Mouse (Mus musculus) limb, embryonic 15.5 days (tissue): Measurements from ENCODE around the gene Nfya. TPM values are rescaled to one million over a fixed set of nuclear protein-coding genes. Genes with fewer than 3 reads are reported as not detected.
A peak's percentile ranks its signal among the peaks of the same experiment; 100 is the strongest.

Experiments used
- ATAC-seq: fragments of 200-750 bp; cut with Nextera tagmentation; 2 replicates; pipeline ENCODE4 v1.8.0; 2017; ENCODE audit warnings: low read depth, moderate TSS enrichment; ENCODE audit not compliant: insufficient number of reproducible peaks, low FRiP score, low TSS enrichment
- H3K27ac ChIP-seq: fragments of 300-500 bp; sonication (generic); 2 replicates; pipeline ENCODE4 v1.5.1; 2015; ENCODE audit warnings: moderate library complexity, mild to moderate bottlenecking, inconsistent platforms
- H3K27me3 ChIP-seq: fragments of 300-500 bp; sonication (generic); 2 replicates; pipeline ENCODE4 v1.6.1; 2015; ENCODE audit warnings: inconsistent platforms
- H3K36me3 ChIP-seq: fragments of 300-500 bp; sonication (generic); 2 replicates; pipeline ENCODE4 v1.6.1; 2015; ENCODE audit warnings: inconsistent platforms
- H3K4me1 ChIP-seq: fragments of 300-500 bp; sonication (generic); 2 replicates; pipeline ENCODE4 v1.6.1; 2015; ENCODE audit warnings: inconsistent platforms
- H3K4me2 ChIP-seq: fragments of 300-500 bp; sonication (generic); 2 replicates; pipeline ENCODE4 v1.6.1; 2015; ENCODE audit warnings: mild to moderate bottlenecking, inconsistent platforms
- H3K4me3 ChIP-seq: fragments of 300-500 bp; sonication (generic); 2 replicates; pipeline ENCODE4 v1.5.1; 2015; ENCODE audit warnings: mild to moderate bottlenecking, inconsistent platforms
- H3K9ac ChIP-seq: fragments of 300-500 bp; sonication (generic); 2 replicates; pipeline ENCODE4 v1.6.1; 2015; ENCODE audit warnings: inconsistent platforms
- H3K9me3 ChIP-seq: fragments of 300-500 bp; sonication (generic); 2 replicates; pipeline ENCODE4 v1.6.1; 2016; ENCODE audit warnings: inconsistent platforms
- WGBS: fragments of 180-500 bp; shearing (Covaris S2); methylation state at CpG from one replicate; pipeline ENCODE4 v1.1.7; 2015; 5-methylcytosine and 5-hydroxymethylcytosine counted together
- polyA plus RNA-seq: library from polyadenylated mRNA; unstranded; fragments of >200 nt; fragmentation: Nextera tagmentation; extraction: Ambion mirVana; gene quantifications from 2 replicates; pipeline ENCODE4 v1.2.1, GENCODE M21; 2015

Nfya gene
- polyA plus RNA-seq, 1 experiment from 2014 or later: 13.9 TPM

- ATAC-seq: 0 out of 2 replicates have a peak, but pooled peaks have one; percentile 2
- under 1% methylated on average over 46 of the region's 47 CpGs for WGBS
- H3K4me1 ChIP-seq: peaks cover 23% of the 10 kb centered on the region
- H3K4me3 ChIP-seq: peak overlapping the region; percentile 87
- peak overlapping the region; percentile 100 for H3K27ac ChIP-seq
- peak overlapping the region; percentile 60 for H3K4me2 ChIP-seq
- H3K27me3 ChIP-seq: no peaks in the 10 kb centered on the region
- peaks cover 10% of the 10 kb centered on the region; the same call in 1 of the 2 replicates for H3K36me3 ChIP-seq
- H3K9ac ChIP-seq: peak overlapping the region; percentile 99
- H3K9me3 ChIP-seq: no peaks in the 10 kb centered on the region
Observed at GRCm38 (mm10) chr17:48408526-48409291, 997 bp downstream of the Nfya start.

GRCm38 (mm10) chr17:48407910-48408525, 1.7 kb downstream of the Nfya start:
- no peak for ATAC-seq
- H3K4me1 ChIP-seq: peaks cover 23% of the 10 kb centered on the region
- peak overlapping the region; percentile 87 for H3K4me3 ChIP-seq
- H3K9ac ChIP-seq: peak overlapping the region; percentile 99
- peak overlapping the region; percentile 100 for H3K27ac ChIP-seq
- H3K9me3 ChIP-seq: no peaks in the 10 kb centered on the region
- peaks cover 6% of the 10 kb centered on the region; the same call in 1 of the 2 replicates for H3K36me3 ChIP-seq
- H3K4me2 ChIP-seq: peak overlapping the region; percentile 60
- WGBS: 8% methylated on average over 8 of the region's 8 CpGs
- H3K27me3 ChIP-seq: no peaks in the 10 kb centered on the region

- H3K4me3 ChIP-seq: no peak overlapping the region; the same call in 1 of the 2 replicates
- WGBS: 83% methylated on average over 4 of the region's 4 CpGs
- ATAC-seq: no peak
- H3K9me3 ChIP-seq: no peaks in the 10 kb centered on the region
- no peak overlapping the region for H3K4me2 ChIP-seq
- 0 out of 2 replicates have a peak, but pooled peaks cover 1% of the 10 kb centered on the region for H3K36me3 ChIP-seq
- no peak overlapping the region for H3K9ac ChIP-seq
- H3K27ac ChIP-seq: no peak overlapping the region
- H3K27me3 ChIP-seq: no peaks in the 10 kb centered on the region
- H3K4me1 ChIP-seq: peaks cover 23% of the 10 kb centered on the region
Observed at GRCm38 (mm10) chr17:48407154-48407553, 2.6 kb downstream of the Nfya start.

GRCm38 (mm10) chr17:48404706-48405105, 5.0 kb downstream of the Nfya start:
- no peak overlapping the region for H3K9ac ChIP-seq
- 92% methylated on average over 1 of the region's 1 CpGs for WGBS
- H3K4me2 ChIP-seq: no peak overlapping the region
- H3K4me1 ChIP-seq: peaks cover 18% of the 10 kb centered on the region
- H3K27ac ChIP-seq: no peak overlapping the region
- H3K27me3 ChIP-seq: no peaks in the 10 kb centered on the region
- no peak for ATAC-seq
- H3K9me3 ChIP-seq: no peaks in the 10 kb centered on the region
- H3K4me3 ChIP-seq: no peak overlapping the region
- H3K36me3 ChIP-seq: peaks cover 10% of the 10 kb centered on the region

- H3K9ac ChIP-seq: no peak overlapping the region
- H3K4me1 ChIP-seq: peaks cover 18% of the 10 kb centered on the region
- 72% methylated on average over 2 of the region's 2 CpGs for WGBS
- H3K9me3 ChIP-seq: no peaks in the 10 kb centered on the region
- H3K4me3 ChIP-seq: no peak overlapping the region
- no peaks in the 10 kb centered on the region for H3K27me3 ChIP-seq
- ATAC-seq: no peak
- no peak overlapping the region for H3K27ac ChIP-seq
- no peak overlapping the region for H3K4me2 ChIP-seq
- H3K36me3 ChIP-seq: peaks cover 18% of the 10 kb centered on the region
Observed at GRCm38 (mm10) chr17:48403848-48404247, 5.9 kb downstream of the Nfya start.

GRCm38 (mm10) chr17:48402751-48403150, 7.0 kb downstream of the Nfya start:
- no peaks in the 10 kb centered on the region for H3K27me3 ChIP-seq
- H3K9ac ChIP-seq: no peak overlapping the region
- H3K36me3 ChIP-seq: peaks cover 29% of the 10 kb centered on the region
- H3K4me1 ChIP-seq: peaks cover 12% of the 10 kb centered on the region
- H3K4me2 ChIP-seq: no peak overlapping the region
- H3K4me3 ChIP-seq: no peak overlapping the region
- H3K9me3 ChIP-seq: no peaks in the 10 kb centered on the region
- H3K27ac ChIP-seq: no peak overlapping the region
- ATAC-seq: no peak
- WGBS: 85% methylated on average over 3 of the region's 3 CpGs

GRCm38 (mm10) chr17:48401710-48402109, 8.0 kb downstream of the Nfya start:
- Histone ChIP-seq H3K4me3 (no peak overlapping the region), H3K4me1 (peaks cover 3% of the 10 kb centered on the region; the same call in 1 of the 2 replicates), H3K9ac (no peak overlapping the region), H3K27ac (no peak overlapping the region), H3K27me3 (no peaks in the 10 kb centered on the region), H3K36me3 (peaks cover 38% of the 10 kb centered on the region), H3K4me2 (no peak overlapping the region), H3K9me3 (no peaks in the 10 kb centered on the region)
- 84% methylated on average over 4 of the region's 4 CpGs for WGBS
- ATAC-seq: no peak

GRCm38 (mm10) chr17:48392616-48393015, 17.1 kb downstream of the Nfya start:
- WGBS: 95% methylated on average over 3 of the region's 3 CpGs
- no peak for ATAC-seq

GRCm38 (mm10) chr17:48391446-48391845, 18.3 kb downstream of the Nfya start:
- Histone ChIP-seq H3K4me1 (no peaks in the 10 kb centered on the region), H3K27ac (no peak overlapping the region), H3K9me3 (no peaks in the 10 kb centered on the region), H3K36me3 (peaks cover 95% of the 10 kb centered on the region), H3K9ac (no peak overlapping the region), H3K4me2 (no peak overlapping the region), H3K27me3 (no peaks in the 10 kb centered on the region), H3K4me3 (no peak overlapping the region)
- WGBS: 90% methylated on average over 5 of the region's 5 CpGs
- ATAC-seq: no peak

More at GRCm38 (mm10) chr17:48392616-48393015, 17.1 kb downstream of the Nfya start:
- Histone ChIP-seq H3K27ac (no peak overlapping the region), H3K36me3 (peaks cover 92% of the 10 kb centered on the region), H3K4me1 (no peaks in the 10 kb centered on the region), H3K9ac (no peak overlapping the region), H3K9me3 (no peaks in the 10 kb centered on the region), H3K4me3 (no peak overlapping the region), H3K27me3 (no peaks in the 10 kb centered on the region), H3K4me2 (no peak overlapping the region)

- Histone ChIP-seq H3K4me2 (no peak overlapping the region), H3K36me3 (peaks cover 84% of the 10 kb centered on the region), H3K9ac (no peak overlapping the region), H3K4me1 (no peaks in the 10 kb centered on the region), H3K9me3 (no peaks in the 10 kb centered on the region), H3K4me3 (no peak overlapping the region), H3K27me3 (no peaks in the 10 kb centered on the region), H3K27ac (no peak overlapping the region)
- 94% methylated on average over 5 of the region's 5 CpGs for WGBS
- no peak for ATAC-seq
Observed at GRCm38 (mm10) chr17:48389442-48389841, 20.3 kb downstream of the Nfya start.

- Histone ChIP-seq H3K4me3 (no peak overlapping the region), H3K9ac (no peak overlapping the region), H3K27ac (no peak overlapping the region), H3K27me3 (no peaks in the 10 kb centered on the region), H3K36me3 (peaks cover 77% of the 10 kb centered on the region), H3K4me2 (no peak overlapping the region), H3K4me1 (no peaks in the 10 kb centered on the region), H3K9me3 (no peaks in the 10 kb centered on the region)
- ATAC-seq: no peak
- WGBS: 89% methylated on average over 2 of the region's 2 CpGs
Observed at GRCm38 (mm10) chr17:48388666-48389065, 21.0 kb downstream of the Nfya start.

GRCm38 (mm10) chr17:48385786-48386461, 23.8 kb downstream of the Nfya start:
- H3K27ac ChIP-seq: 0 out of 2 replicates have a peak overlapping the region, but pooled peaks have one; percentile 7
- 70% methylated on average over 2 of the region's 2 CpGs for WGBS

More at GRCm38 (mm10) chr17:48385786-48386461, 23.8 kb downstream of the Nfya start:
- H3K27me3 ChIP-seq: no peaks in the 10 kb centered on the region
- ATAC-seq: no peak
- peaks cover 49% of the 10 kb centered on the region for H3K36me3 ChIP-seq
- no peak overlapping the region for H3K9ac ChIP-seq
- no peaks in the 10 kb centered on the region for H3K4me1 ChIP-seq
- no peak overlapping the region for H3K4me2 ChIP-seq
- no peak overlapping the region for H3K4me3 ChIP-seq
- H3K9me3 ChIP-seq: no peaks in the 10 kb centered on the region
